Mouse (Mus musculus) C2C12 (cell line): ENCODE measurements around the gene Ficd. TPM values are rescaled to one million over a fixed set of nuclear protein-coding genes. Genes with fewer than 3 reads are reported as not detected.
"Not testable (repeated sequence)": the region's sequence is repeated elsewhere in the genome, so short reads cannot be mapped to it uniquely, and the experiment has no call there.

Experiments
- H3K27me3 ChIP-seq: one replicate; pipeline ENCODE4 v1.6.1; 2011; ENCODE audit not compliant: control insufficient read depth, insufficient read depth, insufficient read length
- H3K36me3 ChIP-seq: one replicate; pipeline ENCODE4 v1.6.1; 2011; ENCODE audit not compliant: control insufficient read depth, insufficient read depth
- H3K4me3 ChIP-seq: one replicate; pipeline ENCODE4 v1.5.1; 2011; ENCODE audit warnings: mild to moderate bottlenecking, control low read depth; ENCODE audit not compliant: poor library complexity, insufficient read depth, severe bottlenecking
- H3K79me2 ChIP-seq: one replicate; pipeline ENCODE4 v1.6.1; 2011; ENCODE audit not compliant: control insufficient read depth, insufficient read depth
- H3K79me3 ChIP-seq: one replicate; pipeline ENCODE4 v1.6.1; 2011; ENCODE audit warnings: low read depth, control low read depth
- H3ac ChIP-seq: one replicate; pipeline ENCODE3; 2011; ENCODE audit warnings: low read depth; ENCODE audit not compliant: control insufficient read depth, insufficient read length
- CEBPB ChIP-seq: IDR thresholded peaks from one replicate; pipeline ENCODE4 v1.6.1; 2011; ENCODE audit warnings: low read depth, mild to moderate bottlenecking, control low read depth, moderate library complexity
- CTCF ChIP-seq: IDR thresholded peaks from one replicate; pipeline ENCODE4 v1.5.1; 2011; ENCODE audit not compliant: control insufficient read depth, insufficient read depth, insufficient read length
- FOSL1 ChIP-seq: IDR thresholded peaks from one replicate; pipeline ENCODE4 v1.8.0; 2011; ENCODE audit warnings: mild to moderate bottlenecking, low read length; ENCODE audit not compliant: poor library complexity, insufficient read depth, severe bottlenecking
- MAX ChIP-seq: IDR thresholded peaks from one replicate; pipeline ENCODE4 v1.6.1; 2011; ENCODE audit warnings: mild to moderate bottlenecking, control low read depth
- MYOD1 ChIP-seq: IDR thresholded peaks from one replicate; pipeline ENCODE4 v1.6.1; 2011; ENCODE audit warnings: low read depth; ENCODE audit not compliant: control insufficient read depth, insufficient read length
- MYOG ChIP-seq: IDR thresholded peaks from one replicate; pipeline ENCODE4 v1.6.1; 2011; ENCODE audit not compliant: control insufficient read depth, insufficient read length; ENCODE audit errors: extremely low read depth
- USF1 ChIP-seq: IDR thresholded peaks from one replicate; pipeline ENCODE4 v1.6.1; 2011; ENCODE audit warnings: low read depth, mild to moderate bottlenecking, control low read depth, moderate library complexity
- polyA plus RNA-seq: library from polyadenylated mRNA; unstranded; fragments of >200 nt; fragmentation: generic; extraction: Trizol; gene quantifications from one replicate; pipeline ENCODE4 v1.2.1, GENCODE M21; 2012; ENCODE audit warnings: missing spikeins

Gene Ficd
- polyA plus RNA-seq, 1 experiment, result 2.6 TPM

DNA sequence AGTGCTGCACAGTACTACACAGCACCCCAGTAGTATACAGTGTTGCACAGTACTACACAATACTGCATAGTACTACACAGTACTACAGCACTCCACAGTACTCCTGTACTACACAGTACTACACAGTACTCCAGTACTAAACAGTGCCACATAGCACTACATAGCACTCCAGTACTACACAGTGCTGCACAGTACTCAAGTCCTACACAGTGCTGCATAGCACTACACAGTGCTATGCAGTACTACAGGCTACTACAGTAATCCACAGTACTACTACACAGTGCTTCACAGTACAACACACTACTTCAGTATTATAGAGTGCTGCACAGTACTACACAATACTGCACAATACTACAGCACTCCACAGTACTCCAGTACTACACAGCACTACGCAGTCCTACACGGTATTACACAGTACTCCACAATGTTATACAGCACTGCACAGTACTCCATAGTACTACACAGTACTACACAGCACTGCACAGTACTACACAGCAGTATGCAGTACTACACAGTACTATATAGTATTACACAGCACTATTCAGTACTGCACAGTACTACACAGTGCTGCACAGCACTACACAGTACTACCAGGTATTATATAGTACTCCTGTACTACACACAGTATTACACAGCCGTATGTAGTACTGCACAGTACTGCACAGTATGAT, 44.6 kb downstream of the Ficd start:
- no peaks in the 10 kb centered on the region for H3K79me3 ChIP-seq
- H3K27me3 ChIP-seq, result no peaks in the 10 kb centered on the region
- peaks cover 19% of the 10 kb centered on the region for H3K36me3 ChIP-seq
- H3ac ChIP-seq, result no peak overlapping the region
- no peak overlapping the region for H3K4me3 ChIP-seq
- H3K79me2 ChIP-seq, result no peaks in the 10 kb centered on the region
- TF ChIP-seq MYOD1, result no peak
- no peak for TF ChIP-seq USF1
- no peak for TF ChIP-seq CTCF
- TF ChIP-seq CEBPB, result no peak
- TF ChIP-seq MAX, result no peak
- no peak for TF ChIP-seq FOSL1
- no peak for TF ChIP-seq MYOG

DNA sequence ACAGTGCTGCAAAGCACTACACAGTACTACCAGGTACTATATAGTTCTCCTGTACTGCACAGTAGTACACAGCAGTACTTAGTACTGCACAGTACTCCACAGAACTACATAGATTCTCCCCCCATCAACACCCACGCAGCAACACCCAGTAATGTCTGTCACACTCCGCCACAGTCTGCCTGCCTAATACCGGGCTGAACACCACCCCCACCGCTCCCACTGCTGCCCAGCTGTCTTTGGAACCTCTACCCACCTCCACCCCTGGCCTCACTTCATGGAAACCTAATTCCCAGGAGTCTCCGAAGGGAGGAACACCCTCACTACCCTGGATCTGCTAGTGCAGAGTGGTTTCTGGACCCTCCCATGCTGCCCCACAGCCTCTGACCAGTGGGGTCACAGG, 45.2 kb downstream of the Ficd start:
- no peak for TF ChIP-seq MYOG
- TF ChIP-seq FOSL1, result no peak
- no peak for TF ChIP-seq CTCF
- TF ChIP-seq USF1, result no peak
- no peak for TF ChIP-seq MYOD1
- no peak for TF ChIP-seq MAX
- TF ChIP-seq CEBPB, result no peak
- H3K27me3 ChIP-seq, result no peaks in the 10 kb centered on the region
- H3K36me3 ChIP-seq, result peaks cover 13% of the 10 kb centered on the region
- H3K4me3 ChIP-seq, result no peak overlapping the region
- no peaks in the 10 kb centered on the region for H3K79me2 ChIP-seq
- no peaks in the 10 kb centered on the region for H3K79me3 ChIP-seq
- H3ac ChIP-seq, result no peak overlapping the region

DNA sequence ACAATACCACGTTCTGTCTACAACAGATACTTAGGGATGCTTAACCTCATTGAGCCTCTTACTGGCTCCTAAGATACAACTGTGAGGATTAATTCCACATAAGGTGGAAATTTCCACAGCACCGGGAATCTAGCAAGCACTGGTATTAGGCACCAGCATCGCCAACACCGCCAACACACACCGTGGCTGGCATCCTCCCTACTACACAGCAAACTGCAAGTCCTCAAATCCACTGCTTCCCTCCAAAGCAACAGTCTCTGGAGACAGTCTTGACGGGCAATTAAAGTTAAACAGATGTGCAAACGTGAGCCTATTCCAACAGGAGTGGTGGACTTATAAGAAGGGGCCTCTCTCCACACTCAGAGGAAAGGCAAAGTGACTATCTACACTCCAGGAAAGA, 45.7 kb downstream of the Ficd start:
- TF ChIP-seq CTCF (no peak), CEBPB (no peak), USF1 (no peak), FOSL1 (no peak), MAX (no peak), MYOG (no peak), MYOD1 (no peak)
- H3K4me3 ChIP-seq, result no peak overlapping the region
- H3K79me2 ChIP-seq, result no peaks in the 10 kb centered on the region
- H3K79me3 ChIP-seq, result no peaks in the 10 kb centered on the region
- no peaks in the 10 kb centered on the region for H3K27me3 ChIP-seq
- H3ac ChIP-seq, result no peak overlapping the region
- H3K36me3 ChIP-seq, result peaks cover 8% of the 10 kb centered on the region

DNA sequence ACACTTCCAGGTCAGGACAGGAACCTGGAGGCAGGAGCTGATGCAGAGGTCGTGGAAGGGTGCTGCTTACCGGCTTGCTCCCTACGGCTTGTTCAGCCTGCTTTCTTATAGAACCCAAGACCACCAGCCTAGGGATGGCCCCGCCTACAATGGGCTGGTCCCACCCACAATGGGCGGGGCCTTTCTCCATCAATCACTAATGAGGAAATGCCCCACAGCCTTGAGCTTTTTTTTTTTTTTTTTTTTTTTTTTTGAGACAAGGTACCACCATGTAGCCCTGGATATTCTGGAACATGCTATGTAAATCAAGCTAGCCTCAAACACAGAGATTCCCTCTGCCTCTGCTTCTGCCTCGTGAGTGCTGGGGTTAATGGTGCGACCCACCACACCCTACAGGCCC, 46.3 kb downstream of the Ficd start:
- no peak overlapping the region for H3K4me3 ChIP-seq
- H3K79me3 ChIP-seq, result no peaks in the 10 kb centered on the region
- no peak for TF ChIP-seq FOSL1
- TF ChIP-seq MYOD1, result no peak
- TF ChIP-seq CTCF, result no peak
- TF ChIP-seq MYOG, result no peak
- TF ChIP-seq CEBPB, result no peak
- TF ChIP-seq MAX, result no peak
- TF ChIP-seq USF1, result no peak
- H3ac ChIP-seq, result no peak overlapping the region
- no peaks in the 10 kb centered on the region for H3K27me3 ChIP-seq
- H3K79me2 ChIP-seq, result no peaks in the 10 kb centered on the region
- H3K36me3 ChIP-seq, result peaks cover 5% of the 10 kb centered on the region

DNA sequence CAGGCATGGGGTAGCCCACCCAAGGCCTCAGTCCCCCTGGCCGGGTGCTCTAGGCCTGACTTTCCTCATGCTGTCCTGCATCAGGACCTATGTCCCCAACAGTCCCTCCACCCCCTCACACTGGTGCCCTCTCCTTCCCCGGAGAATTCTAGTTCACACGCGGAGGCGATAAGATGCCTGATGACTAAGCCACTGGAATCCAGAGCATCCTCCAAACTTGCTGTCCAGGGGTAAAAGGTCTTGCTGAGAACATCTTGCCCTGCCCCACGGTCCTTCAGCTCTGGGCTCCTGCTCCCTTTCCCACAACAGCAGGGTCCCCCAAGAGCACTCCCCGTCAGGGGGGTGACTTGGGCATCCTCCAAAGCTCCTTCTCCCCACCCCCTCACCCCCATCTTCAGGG, 47.0 kb downstream of the Ficd start:
- no peak overlapping the region for H3K4me3 ChIP-seq
- H3K79me3 ChIP-seq, result no peaks in the 10 kb centered on the region
- no peak for TF ChIP-seq CTCF
- TF ChIP-seq CEBPB, result no peak
- no peak for TF ChIP-seq MYOG
- no peak for TF ChIP-seq MAX
- TF ChIP-seq MYOD1, result no peak
- no peaks in the 10 kb centered on the region for H3K79me2 ChIP-seq
- H3ac ChIP-seq, result no peak overlapping the region
- H3K27me3 ChIP-seq, result no peaks in the 10 kb centered on the region
- no peaks in the 10 kb centered on the region for H3K36me3 ChIP-seq

DNA sequence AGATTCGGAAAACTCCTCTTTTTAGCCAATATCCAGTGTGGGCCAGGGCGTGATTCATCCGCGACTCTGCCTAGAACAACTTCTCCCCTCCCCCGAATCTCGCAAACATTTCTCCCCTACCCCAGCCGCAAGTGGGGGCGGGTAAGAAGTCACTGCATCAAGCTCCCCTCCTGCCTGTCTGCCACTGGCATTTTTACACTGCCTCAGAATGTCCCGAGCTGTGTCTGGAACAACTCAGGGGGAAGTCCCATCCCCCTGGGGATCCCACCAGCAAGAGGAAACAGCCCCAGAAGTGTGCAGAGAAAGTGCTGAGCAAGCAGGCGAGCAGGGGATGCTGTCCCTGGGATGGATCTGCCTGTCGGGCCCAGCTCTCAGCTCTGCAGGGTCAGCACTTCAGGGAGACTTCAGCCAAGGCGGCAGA, 48.0 kb downstream of the Ficd start:
- Histone ChIP-seq H3K79me2 (no peaks in the 10 kb centered on the region), H3K36me3 (no peaks in the 10 kb centered on the region), H3K4me3 (no peak overlapping the region), H3K27me3 (no peaks in the 10 kb centered on the region), H3K79me3 (no peaks in the 10 kb centered on the region), H3ac (no peak overlapping the region)
- no peak for TF ChIP-seq USF1
- TF ChIP-seq MYOG, result no peak
- TF ChIP-seq CEBPB, result no peak
- no peak for TF ChIP-seq FOSL1
- no peak for TF ChIP-seq MAX
- TF ChIP-seq MYOD1, result no peak
- TF ChIP-seq CTCF, result no peak

DNA sequence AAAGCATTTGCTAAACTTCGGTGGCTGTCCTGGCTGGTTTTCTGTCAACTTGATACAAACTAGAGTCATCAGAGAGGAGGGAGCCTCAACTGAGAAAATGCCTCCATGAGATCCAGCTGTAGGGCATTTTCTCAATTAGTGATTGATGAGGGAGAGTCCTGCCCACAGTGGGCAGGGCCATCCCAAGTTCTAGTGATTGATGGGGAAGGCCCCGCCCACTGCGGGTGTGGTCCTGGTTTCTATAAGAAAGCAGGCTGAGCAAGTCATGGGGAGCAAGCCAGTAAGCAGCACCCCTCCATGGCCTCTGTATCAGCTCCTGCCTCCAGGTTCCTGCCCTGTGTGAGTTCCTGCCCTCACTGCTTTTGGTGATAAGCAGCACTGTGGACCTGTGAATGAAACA, 48.5 kb downstream of the Ficd start:
- H3K79me2 ChIP-seq, H3K4me3 ChIP-seq, H3K36me3 ChIP-seq, H3ac ChIP-seq, H3K79me3 ChIP-seq, H3K27me3 ChIP-seq: not testable (repeated sequence)
